Mouse (Mus musculus): ENCODE measurements around the gene Iqce. TPM values are rescaled to one million over a fixed set of nuclear protein-coding genes. Genes with fewer than 3 reads are reported as not detected.

Iqce gene
- polyA plus RNA-seq, 1 experiment: 49.9 TPM

- no peak for DNase-seq (ENCODE audit: low read depth)
- no peak for TF ChIP-seq CTCF (IDR thresholded peaks at IDR 0.05; ENCODE audit: borderline replicate concordance, extremely low read depth, insufficient read depth, insufficient read length)
- no peak for TF ChIP-seq POLR2A (IDR thresholded peaks at IDR 0.05; ENCODE audit: borderline replicate concordance, extremely low read depth, insufficient read depth, insufficient read length, poor library complexity, severe bottlenecking)
Measured at GRCm38 (mm10) chr5:140654096-140654845, 47.9 kb downstream of the Iqce start.

GRCm38 (mm10) chr5:140652587-140652986, 49.6 kb downstream of the Iqce start:
- TF ChIP-seq POLR2A (IDR thresholded peaks at IDR 0.05; ENCODE audit: borderline replicate concordance, extremely low read depth, insufficient read depth, insufficient read length, poor library complexity, severe bottlenecking) (no peak), CTCF (IDR thresholded peaks at IDR 0.05; ENCODE audit: borderline replicate concordance, extremely low read depth, insufficient read depth, insufficient read length) (no peak)

GRCm38 (mm10) chr5:140651231-140651630, 50.9 kb downstream of the Iqce start:
- DNase-seq (ENCODE audit: low read depth): no peak
- TF ChIP-seq POLR2A (IDR thresholded peaks at IDR 0.05; ENCODE audit: borderline replicate concordance, extremely low read depth, insufficient read depth, insufficient read length, poor library complexity, severe bottlenecking) (no peak), CTCF (IDR thresholded peaks at IDR 0.05; ENCODE audit: borderline replicate concordance, extremely low read depth, insufficient read depth, insufficient read length) (no peak)

More at GRCm38 (mm10) chr5:140652587-140652986, 49.6 kb downstream of the Iqce start:
- no peak for DNase-seq (ENCODE audit: low read depth)

- TF ChIP-seq POLR2A (IDR thresholded peaks at IDR 0.05; ENCODE audit: borderline replicate concordance, extremely low read depth, insufficient read depth, insufficient read length, poor library complexity, severe bottlenecking) (no peak), CTCF (IDR thresholded peaks at IDR 0.05; ENCODE audit: borderline replicate concordance, extremely low read depth, insufficient read depth, insufficient read length) (no peak)
- DNase-seq (ENCODE audit: low read depth): no peak
Measured at GRCm38 (mm10) chr5:140649881-140650414, 52.2 kb downstream of the Iqce start.

GRCm38 (mm10) chr5:140649101-140649667, 53.0 kb downstream of the Iqce start:
- peak; percentile 99 for DNase-seq (ENCODE audit: low read depth)
- TF ChIP-seq CTCF (IDR thresholded peaks at IDR 0.05; ENCODE audit: borderline replicate concordance, extremely low read depth, insufficient read depth, insufficient read length) (no peak), POLR2A (IDR thresholded peaks at IDR 0.05; ENCODE audit: borderline replicate concordance, extremely low read depth, insufficient read depth, insufficient read length, poor library complexity, severe bottlenecking) (peak; percentile 21; the same call in 1 of the 2 replicates)

- TF ChIP-seq POLR2A (IDR thresholded peaks at IDR 0.05; ENCODE audit: borderline replicate concordance, extremely low read depth, insufficient read depth, insufficient read length, poor library complexity, severe bottlenecking): peak; percentile 77
- TF ChIP-seq CTCF (IDR thresholded peaks at IDR 0.05; ENCODE audit: borderline replicate concordance, extremely low read depth, insufficient read depth, insufficient read length): no peak
- peak; percentile 42 for DNase-seq (ENCODE audit: low read depth)
Measured at GRCm38 (mm10) chr5:140648519-140649100, 53.6 kb downstream of the Iqce start, which contains the start of gene Ttyh3. Gene Ttyh3 (minus strand): TSS chr5:140649031.

- no peak for TF ChIP-seq POLR2A (IDR thresholded peaks at IDR 0.05; ENCODE audit: borderline replicate concordance, extremely low read depth, insufficient read depth, insufficient read length, poor library complexity, severe bottlenecking)
- no peak for TF ChIP-seq CTCF (IDR thresholded peaks at IDR 0.05; ENCODE audit: borderline replicate concordance, extremely low read depth, insufficient read depth, insufficient read length)
- DNase-seq (ENCODE audit: low read depth): peak; percentile 87
Measured at GRCm38 (mm10) chr5:140647821-140648518, 54.2 kb downstream of the Iqce start.

- TF ChIP-seq POLR2A (IDR thresholded peaks at IDR 0.05; ENCODE audit: borderline replicate concordance, extremely low read depth, insufficient read depth, insufficient read length, poor library complexity, severe bottlenecking): no peak
- TF ChIP-seq CTCF (IDR thresholded peaks at IDR 0.05; ENCODE audit: borderline replicate concordance, extremely low read depth, insufficient read depth, insufficient read length): no peak
Measured at GRCm38 (mm10) chr5:140647031-140647760, 55.0 kb downstream of the Iqce start.

GRCm38 (mm10) chr5:140646171-140646570, 56.0 kb downstream of the Iqce start:
- TF ChIP-seq CTCF (IDR thresholded peaks at IDR 0.05; ENCODE audit: borderline replicate concordance, extremely low read depth, insufficient read depth, insufficient read length): no peak
- TF ChIP-seq POLR2A (IDR thresholded peaks at IDR 0.05; ENCODE audit: borderline replicate concordance, extremely low read depth, insufficient read depth, insufficient read length, poor library complexity, severe bottlenecking): no peak
- no peak for DNase-seq (ENCODE audit: low read depth)

More at GRCm38 (mm10) chr5:140647031-140647760, 55.0 kb downstream of the Iqce start:
- DNase-seq (ENCODE audit: low read depth): no peak

- no peak for DNase-seq (ENCODE audit: low read depth)
- TF ChIP-seq POLR2A (IDR thresholded peaks at IDR 0.05; ENCODE audit: borderline replicate concordance, extremely low read depth, insufficient read depth, insufficient read length, poor library complexity, severe bottlenecking) (no peak), CTCF (IDR thresholded peaks at IDR 0.05; ENCODE audit: borderline replicate concordance, extremely low read depth, insufficient read depth, insufficient read length) (no peak)
Measured at GRCm38 (mm10) chr5:140645454-140645853, 56.7 kb downstream of the Iqce start.
